Mouse (Mus musculus) frontal cortex, postnatal 25 days (tissue): Measurements from ENCODE around the gene Mbnl2.

ENCODE experiments used
- DNase-seq, 2 experiments: peaks; one replicate each; pipeline ENCODE4 v3.0.0; 2022; ENCODE audit warnings: low spot score in 2 of 2

Gene Mbnl2

GRCm38 (mm10) chr14:120297137-120297749, 21.8 kb downstream of the Mbnl2 start:
- no peak for DNase-seq

GRCm38 (mm10) chr14:120297833-120298232, 22.4 kb downstream of the Mbnl2 start:
- no peak for DNase-seq

GRCm38 (mm10) chr14:120298439-120298838, 23.0 kb downstream of the Mbnl2 start:
- DNase-seq = no peak

- DNase-seq = no peak
Measured at GRCm38 (mm10) chr14:120299716-120300115, 24.2 kb downstream of the Mbnl2 start.

GRCm38 (mm10) chr14:120300191-120300590, 24.7 kb downstream of the Mbnl2 start:
- DNase-seq = no peak

- no peak for DNase-seq
Measured at GRCm38 (mm10) chr14:120300814-120301213, 25.3 kb downstream of the Mbnl2 start.

- DNase-seq = no peak
Measured at GRCm38 (mm10) chr14:120302913-120303548, 27.6 kb downstream of the Mbnl2 start.

- DNase-seq = no peak
Measured at GRCm38 (mm10) chr14:120306229-120306628, 30.8 kb downstream of the Mbnl2 start.

- no peak for DNase-seq
Measured at GRCm38 (mm10) chr14:120307356-120307755, 31.9 kb downstream of the Mbnl2 start.

GRCm38 (mm10) chr14:120307963-120308362, 32.5 kb downstream of the Mbnl2 start:
- no peak for DNase-seq

- no peak for DNase-seq
Measured at GRCm38 (mm10) chr14:120309691-120310090, 34.2 kb downstream of the Mbnl2 start.

- no peak for DNase-seq
Measured at GRCm38 (mm10) chr14:120311330-120312097, 36.0 kb downstream of the Mbnl2 start.

GRCm38 (mm10) chr14:120312661-120313406, 37.4 kb downstream of the Mbnl2 start:
- no peak for DNase-seq

GRCm38 (mm10) chr14:120313466-120313865, 38.0 kb downstream of the Mbnl2 start:
- no peak for DNase-seq

GRCm38 (mm10) chr14:120315721-120316120, 40.3 kb downstream of the Mbnl2 start:
- no peak for DNase-seq

GRCm38 (mm10) chr14:120318326-120318935, 43.0 kb downstream of the Mbnl2 start:
- DNase-seq = no peak

GRCm38 (mm10) chr14:120318974-120319731, 43.7 kb downstream of the Mbnl2 start:
- no peak for DNase-seq

GRCm38 (mm10) chr14:120322041-120322440, 46.6 kb downstream of the Mbnl2 start:
- no peak for DNase-seq

- DNase-seq = no peak
Measured at GRCm38 (mm10) chr14:120323111-120323510, 47.6 kb downstream of the Mbnl2 start.

GRCm38 (mm10) chr14:120324061-120324791, 48.8 kb downstream of the Mbnl2 start:
- no peak for DNase-seq
